Mouse (Mus musculus): ENCODE data around the gene Crk.
"Not testable (repeated sequence)": the region's sequence is repeated elsewhere in the genome, so short reads cannot be mapped to it uniquely, and the experiment has no call there.

Gene Crk

GRCm38 (mm10) chr11:75687343-75687993 is 8.4 kb downstream of the Crk start:
- DNase-seq: peak; percentile 51

- no peak for DNase-seq
Observed at GRCm38 (mm10) chr11:75688132-75688531, 9.1 kb downstream of the Crk start.

GRCm38 (mm10) chr11:75689977-75690376 is 10.9 kb downstream of the Crk start:
- DNase-seq: no peak

GRCm38 (mm10) chr11:75691047-75691446 is 12.0 kb downstream of the Crk start:
- DNase-seq: no peak

DNA sequence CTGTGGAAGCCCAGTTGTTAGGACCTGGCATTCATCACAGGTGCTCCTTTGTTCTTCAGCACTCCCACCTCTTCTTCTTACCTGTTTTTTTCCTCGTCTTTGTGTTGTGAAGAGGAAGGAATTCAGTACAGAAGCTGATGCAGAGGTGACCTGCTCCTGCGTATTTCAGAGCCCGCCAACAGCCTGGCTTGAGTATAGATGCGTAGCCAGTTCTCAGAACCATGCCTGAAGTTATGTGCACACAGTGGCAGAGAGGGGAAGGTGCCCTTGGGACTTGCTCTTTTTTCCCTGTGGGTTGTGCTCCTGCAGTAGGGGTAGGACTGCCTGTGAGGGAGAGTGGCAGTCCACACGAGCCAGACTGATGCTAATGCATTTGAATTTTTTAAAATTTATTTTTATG is 14.5 kb downstream of the Crk start:
- DNase-seq: no peak

DNA sequence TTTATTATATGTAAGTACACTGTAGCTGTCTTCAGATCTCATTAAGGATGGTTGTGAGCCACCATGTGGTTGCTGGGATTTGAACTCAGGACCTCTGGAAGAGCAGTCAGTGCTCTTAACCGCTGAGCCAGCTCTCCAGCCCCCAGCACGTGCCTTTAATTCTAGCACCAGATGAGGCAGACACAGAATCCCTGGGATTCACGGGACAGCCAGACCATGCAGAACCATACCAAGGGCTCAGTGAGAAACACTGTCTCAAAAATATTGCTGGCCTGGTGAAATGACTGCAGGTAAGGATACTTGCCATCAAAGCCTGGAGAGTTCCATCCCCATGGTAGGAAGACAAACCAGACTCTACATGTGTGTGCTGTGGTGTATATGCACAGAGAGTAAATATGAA is 18.4 kb downstream of the Crk start:
- not testable (repeated sequence) for DNase-seq

- DNase-seq: no peak
Observed at GRCm38 (mm10) chr11:75700557-75700956, 21.5 kb downstream of the Crk start.

DNA sequence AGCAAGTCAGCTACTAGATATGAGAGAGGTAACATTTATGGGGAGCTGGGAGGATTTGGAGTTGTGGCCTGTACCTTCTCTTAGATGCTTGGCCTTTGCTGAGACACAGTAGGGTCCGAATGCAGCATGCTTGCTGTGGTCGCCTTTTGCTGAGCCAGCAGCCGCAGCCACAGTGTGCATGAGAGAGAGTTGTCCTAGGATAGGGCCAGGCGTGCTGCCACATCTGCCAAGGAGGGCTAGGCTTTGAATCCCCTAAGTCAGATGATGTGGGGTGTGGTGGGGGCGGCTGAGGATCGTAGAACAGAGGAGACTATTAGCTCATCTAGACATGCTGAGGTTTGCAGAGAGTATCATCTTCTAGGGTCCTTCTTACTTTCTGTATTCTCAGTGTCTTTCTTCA is 23.7 kb downstream of the Crk start:
- no peak for DNase-seq

DNA sequence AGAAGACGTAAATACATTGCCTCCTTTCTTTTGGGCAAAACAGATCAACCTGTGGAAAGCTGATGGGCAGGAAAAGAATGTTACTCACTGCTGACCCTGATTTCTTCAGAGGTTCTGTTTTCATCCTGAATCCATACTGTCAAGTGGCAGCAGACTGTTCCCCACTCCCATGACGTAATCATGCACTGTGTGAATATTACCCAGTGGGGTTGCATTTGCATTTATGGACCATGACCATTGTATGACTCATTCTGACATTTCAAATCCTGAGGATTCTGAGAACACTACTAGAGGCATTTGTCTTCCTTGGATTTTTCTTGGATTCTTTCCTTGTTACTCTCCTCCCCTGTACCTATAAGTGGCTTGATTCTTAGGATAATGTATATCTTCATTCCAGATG is 24.7 kb downstream of the Crk start:
- DNase-seq: no peak

DNA sequence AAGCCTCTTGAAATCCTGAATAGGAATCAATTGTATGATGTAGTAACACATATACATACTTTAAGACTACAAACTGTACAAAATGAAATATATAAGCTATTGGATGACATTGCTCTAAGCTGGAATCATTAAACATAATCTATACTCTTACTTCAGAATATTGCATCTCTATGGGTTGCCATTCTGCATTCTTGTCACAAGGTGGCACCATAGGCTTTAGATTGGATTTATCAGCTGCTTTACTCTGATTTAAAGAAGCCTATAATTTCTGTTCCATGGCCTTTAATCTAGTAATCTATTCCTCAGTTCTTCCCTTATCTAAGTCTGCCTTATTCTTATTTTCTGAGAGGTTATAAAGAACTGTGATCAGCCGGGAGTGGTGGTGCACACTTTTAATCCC is 34.9 kb downstream of the Crk start:
- DNase-seq: peak; percentile 33

- no peak for DNase-seq
Observed at GRCm38 (mm10) chr11:75715556-75715955, 36.5 kb downstream of the Crk start.

DNA sequence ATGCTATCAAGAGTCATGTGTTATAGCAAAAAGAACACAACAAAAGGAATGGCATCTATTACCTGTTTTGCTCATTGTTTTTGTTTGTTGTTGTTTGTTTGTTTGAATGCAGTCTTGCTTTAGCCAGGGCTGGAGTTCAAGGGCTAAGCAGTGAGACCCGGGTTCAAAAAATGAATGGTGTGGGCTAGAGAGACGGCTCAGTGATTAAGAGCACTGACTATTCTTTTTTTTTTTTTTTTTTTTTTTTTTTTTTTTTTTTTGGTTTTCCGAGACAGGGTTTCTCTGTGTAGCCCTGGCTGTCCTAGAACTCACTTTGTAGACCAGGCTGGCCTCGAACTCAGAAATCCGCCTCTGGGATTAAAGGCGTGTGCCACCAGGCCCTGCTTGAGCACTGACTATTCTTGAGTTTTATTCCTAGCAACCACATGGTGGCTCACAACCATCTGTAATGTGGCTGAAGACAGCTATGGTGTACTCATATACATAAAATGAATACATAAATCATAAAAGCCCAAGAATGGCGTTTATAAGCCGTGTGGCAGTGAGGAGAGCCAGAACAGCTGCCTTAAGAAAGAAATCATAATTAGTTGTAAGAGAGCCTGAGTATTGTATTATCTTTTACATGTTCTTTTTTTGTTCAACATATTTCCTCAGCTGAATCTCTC is 37.7 kb downstream of the Crk start:
- DNase-seq: no peak

- no peak for DNase-seq
Observed at GRCm38 (mm10) chr11:75722339-75722738, 43.3 kb downstream of the Crk start.

GRCm38 (mm10) chr11:75727168-75727567 is 48.1 kb downstream of the Crk start:
- no peak for DNase-seq

DNA sequence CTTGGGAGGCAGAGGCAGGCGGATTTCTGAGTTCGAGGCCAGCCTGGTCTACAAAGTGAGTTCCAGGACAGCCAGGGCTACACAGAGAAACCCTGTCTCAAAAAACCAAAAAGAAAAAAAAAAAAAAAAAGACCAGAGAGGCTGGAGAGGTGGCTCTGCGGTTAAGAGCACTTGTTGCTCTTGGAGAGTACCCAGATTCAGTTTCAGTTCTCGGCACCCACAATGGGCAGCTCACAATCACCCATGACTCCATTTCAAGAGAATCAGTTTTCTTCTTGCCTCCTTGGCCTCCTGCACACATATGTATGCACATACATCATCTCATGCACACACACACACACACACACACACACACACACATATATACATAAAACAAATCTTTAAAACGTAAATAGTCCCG is 48.6 kb downstream of the Crk start:
- DNase-seq: not testable (repeated sequence)

DNA sequence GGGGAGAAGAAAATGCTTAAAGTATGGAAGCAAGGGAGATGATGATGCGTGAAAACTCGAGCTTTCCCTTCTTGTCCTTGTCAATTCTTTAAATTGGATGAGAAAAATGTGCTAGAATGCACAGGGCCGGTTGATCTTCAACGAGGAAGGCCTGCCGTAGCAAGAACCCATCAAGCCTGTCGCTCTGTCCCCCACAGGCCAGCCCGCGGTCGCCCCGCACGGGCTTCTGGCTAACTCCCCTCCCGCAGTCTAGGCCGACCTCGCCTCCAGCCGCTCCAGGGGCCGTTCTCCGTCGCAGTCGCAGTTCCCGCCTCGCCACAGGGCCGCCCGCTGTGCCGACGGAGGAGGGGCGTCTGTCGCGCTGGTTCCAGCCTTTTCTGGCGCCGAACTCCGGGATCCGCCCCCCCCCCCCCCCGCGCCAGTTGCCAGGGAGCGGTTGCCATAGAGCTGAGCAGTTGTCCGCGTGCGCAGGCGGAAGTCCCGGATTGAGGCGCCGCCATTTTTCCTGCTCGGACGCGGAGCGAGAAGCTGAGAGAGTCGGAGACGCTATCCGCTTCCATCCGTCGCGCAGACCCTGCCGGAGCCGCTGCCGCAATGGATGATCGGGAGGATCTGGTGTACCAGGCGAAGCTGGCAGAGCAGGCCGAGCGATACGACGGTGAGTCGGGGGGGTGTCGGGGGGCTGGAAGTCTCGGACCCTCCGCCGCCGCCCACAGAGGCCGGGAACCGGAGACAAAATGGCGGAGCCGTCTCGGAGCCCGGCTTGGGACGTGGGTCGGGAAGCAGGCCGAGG is 53.6 kb downstream of the Crk start, which contains the start of gene Ywhae:
Ywhae (plus strand) TSS at position 436 of the 793 bp plus-strand sequence.
- peak; percentile 95 for DNase-seq

DNA sequence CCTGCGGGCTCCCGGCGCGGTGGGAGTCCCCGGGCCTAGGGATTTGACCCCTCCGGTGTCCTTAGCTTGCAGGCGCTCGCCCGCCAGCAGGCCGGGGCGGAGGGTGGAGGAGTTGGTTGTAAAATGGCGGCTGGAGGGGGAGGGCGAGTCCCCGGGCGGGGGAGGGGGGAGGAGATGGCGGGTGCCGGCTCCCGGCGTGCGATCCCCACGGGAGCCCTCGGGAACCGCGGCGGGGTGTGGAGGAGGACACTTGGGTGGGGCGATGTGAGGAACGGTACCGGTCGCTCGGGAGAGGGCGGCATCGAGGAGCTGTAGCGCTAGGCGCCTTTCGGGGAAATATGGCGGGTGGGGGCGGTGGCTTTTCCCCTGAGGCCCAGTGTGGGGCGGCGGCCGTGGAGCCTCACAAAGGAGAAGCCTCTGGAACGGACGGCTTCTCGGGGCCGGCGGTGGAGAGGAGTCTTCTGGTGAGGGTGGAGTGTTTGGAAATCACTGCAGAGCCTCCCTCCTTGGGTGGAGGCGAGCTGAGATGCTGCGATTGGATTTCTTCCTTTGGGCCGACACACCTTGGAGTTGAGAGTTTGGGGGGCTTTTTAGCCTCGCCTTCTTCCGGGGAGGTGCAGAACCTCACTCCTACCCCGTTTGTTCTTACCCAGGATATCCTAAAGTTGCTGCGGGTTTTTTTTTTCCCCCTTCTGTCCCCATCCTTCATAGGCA is 54.3 kb downstream of the Crk start:
- peak; percentile 85 for DNase-seq

GRCm38 (mm10) chr11:75735462-75736252 is 56.6 kb downstream of the Crk start:
- no peak for DNase-seq

DNA sequence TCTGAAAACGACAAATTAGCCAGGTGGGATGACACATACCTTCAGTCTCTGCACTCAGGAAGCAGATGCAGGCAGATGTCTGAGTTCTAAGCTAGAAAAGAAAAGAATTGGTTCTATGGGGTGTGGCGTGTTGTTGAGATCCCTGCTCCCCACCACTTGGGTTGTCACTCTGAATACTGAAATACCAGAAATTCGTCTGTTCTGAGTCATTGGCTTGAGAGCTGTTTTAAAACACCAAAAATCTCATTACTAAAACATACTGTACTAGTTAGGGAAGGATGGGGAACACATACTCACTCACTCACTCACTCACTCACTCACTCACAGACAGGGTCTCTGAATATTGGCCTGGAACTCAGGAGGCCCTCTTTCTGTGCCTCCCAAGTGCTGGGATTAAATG is 57.9 kb downstream of the Crk start:
- no peak for DNase-seq

GRCm38 (mm10) chr11:75737806-75738476 is 58.9 kb downstream of the Crk start:
- no peak for DNase-seq

GRCm38 (mm10) chr11:75738477-75738821 is 59.4 kb downstream of the Crk start:
- no peak for DNase-seq

- DNase-seq: no peak
Observed at GRCm38 (mm10) chr11:75740204-75740603, 61.1 kb downstream of the Crk start.
